Mouse (Mus musculus): ENCODE results near the gene 2310061I04Rik.

Gene 2310061I04Rik

GRCm38 (mm10) chr17:35870884-35871696 lies 26.1 kb downstream of the 2310061I04Rik start:
- in situ Hi-C loops (cut with MseI, MboI) = loop anchor here in 1 of 2 experiments (5.0 kb wide), 1 partner anchor 39 kb away; no protein-coding TSS in a partner anchor

DNA sequence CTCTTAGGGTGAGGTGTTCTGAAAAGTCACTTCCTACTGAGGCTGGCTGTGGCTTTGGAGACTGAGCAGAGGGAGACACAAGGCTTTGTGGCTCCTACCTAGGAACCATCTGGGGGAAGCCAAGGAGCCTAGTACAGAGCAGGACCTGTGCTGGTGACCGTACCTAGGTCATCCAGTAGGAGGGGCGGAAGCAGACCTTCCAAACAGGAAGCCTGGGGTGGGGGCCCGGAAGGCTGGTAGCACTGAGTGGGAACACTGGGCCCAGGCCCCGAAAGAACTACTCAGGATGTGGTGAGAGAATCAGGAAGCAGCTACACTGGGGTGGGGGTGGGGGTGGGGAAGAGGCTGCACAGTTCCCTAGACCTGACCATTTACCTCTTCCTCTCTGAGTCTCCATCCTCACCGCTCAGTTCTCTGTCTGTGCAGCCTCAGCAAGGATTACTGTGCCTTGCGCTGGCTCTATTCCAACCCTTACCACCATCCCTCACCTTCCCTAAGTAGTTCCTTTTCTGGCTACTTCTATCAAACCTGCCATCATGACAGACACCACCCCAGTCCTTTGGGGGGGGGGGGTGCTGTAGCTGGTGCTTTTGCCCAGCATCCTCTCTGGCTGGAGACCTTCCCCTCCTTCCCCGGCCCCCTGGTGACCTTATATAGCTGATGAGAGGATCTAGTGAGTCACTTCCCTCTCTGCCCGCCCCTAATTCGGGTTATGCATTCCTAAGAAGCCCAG lies 26.9 kb downstream of the 2310061I04Rik start:
- in situ Hi-C loops (cut with MseI, MboI) = loop anchor here in 1 of 2 experiments (5.0 kb wide), 1 partner anchor 38 kb away; no protein-coding TSS in a partner anchor

- in situ Hi-C loops (cut with MseI, MboI) = loop anchor here in 1 of 2 experiments (5.0 kb wide), 1 partner anchor 37 kb away; no protein-coding TSS in a partner anchor
Observed at GRCm38 (mm10) chr17:35869346-35870067, 27.7 kb downstream of the 2310061I04Rik start.

- in situ Hi-C loops (cut with MseI, MboI) = no loop called here
Observed at GRCm38 (mm10) chr17:35868961-35869345, 28.3 kb downstream of the 2310061I04Rik start.

GRCm38 (mm10) chr17:35868165-35868820 lies 28.9 kb downstream of the 2310061I04Rik start:
- in situ Hi-C loops (cut with MseI, MboI) = no loop called here

- in situ Hi-C loops (cut with MseI, MboI) = no loop called here
Observed at GRCm38 (mm10) chr17:35866911-35867890, 30.0 kb downstream of the 2310061I04Rik start.

DNA sequence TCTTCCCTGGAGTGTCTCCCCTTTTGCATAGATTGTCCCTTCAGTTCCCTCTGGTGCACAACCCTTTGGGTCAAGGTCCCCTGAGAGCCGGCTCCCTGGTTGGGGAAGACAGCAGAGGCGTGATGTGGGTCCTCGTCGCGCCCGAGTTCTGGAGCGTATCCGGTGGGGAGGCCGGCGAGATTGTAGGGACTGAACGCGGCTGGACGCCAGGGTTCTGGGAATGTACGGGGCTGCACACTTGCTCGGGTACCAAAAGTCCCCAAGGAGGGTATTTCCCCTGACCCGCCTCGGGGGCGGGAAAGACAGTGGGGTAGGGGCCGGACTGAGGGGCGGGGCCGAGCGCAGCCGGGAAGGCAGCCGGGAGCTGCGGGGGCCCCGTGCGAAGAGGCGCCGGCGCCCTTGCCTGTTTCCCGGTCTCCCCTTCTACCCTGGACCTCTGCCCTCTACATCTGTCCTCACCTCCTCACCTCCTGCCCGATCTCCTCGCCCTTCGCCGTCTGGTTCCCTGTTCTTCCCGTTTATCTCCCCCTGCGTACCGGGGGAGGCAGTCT lies 30.9 kb downstream of the 2310061I04Rik start:
- in situ Hi-C loops (cut with MseI, MboI) = no loop called here

- in situ Hi-C loops (cut with MseI, MboI) = no loop called here
Observed at GRCm38 (mm10) chr17:35865481-35866280, 31.6 kb downstream of the 2310061I04Rik start, which contains the start of gene Ppp1r18. Gene Ppp1r18 (plus strand): TSS chr17:35865593.

DNA sequence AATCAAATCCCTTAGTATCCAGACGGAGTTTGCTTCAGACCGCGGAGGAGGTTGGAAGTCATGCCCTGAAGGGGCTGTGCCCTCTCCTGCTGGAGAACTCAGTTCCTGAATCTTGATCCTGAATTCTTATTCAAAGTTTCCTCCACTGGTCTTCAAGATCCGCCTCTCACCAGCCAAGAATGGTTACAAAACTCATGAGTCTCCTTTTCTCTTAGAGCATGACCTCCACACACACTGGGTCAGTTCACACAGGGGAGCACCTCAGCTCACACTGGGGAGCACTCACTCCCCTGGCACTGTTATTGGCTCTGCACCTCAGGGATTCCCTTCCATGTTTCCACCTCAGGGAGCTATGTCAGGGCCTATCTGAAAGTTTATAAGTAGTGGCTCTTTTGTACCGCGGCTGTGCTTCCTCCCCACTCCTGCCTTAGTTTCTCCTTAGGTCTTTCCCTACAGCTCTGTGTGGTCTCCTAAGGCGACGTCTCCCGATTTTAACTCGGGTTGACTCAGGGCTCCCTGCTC lies 32.3 kb downstream of the 2310061I04Rik start:
- in situ Hi-C loops (cut with MseI, MboI) = no loop called here

DNA sequence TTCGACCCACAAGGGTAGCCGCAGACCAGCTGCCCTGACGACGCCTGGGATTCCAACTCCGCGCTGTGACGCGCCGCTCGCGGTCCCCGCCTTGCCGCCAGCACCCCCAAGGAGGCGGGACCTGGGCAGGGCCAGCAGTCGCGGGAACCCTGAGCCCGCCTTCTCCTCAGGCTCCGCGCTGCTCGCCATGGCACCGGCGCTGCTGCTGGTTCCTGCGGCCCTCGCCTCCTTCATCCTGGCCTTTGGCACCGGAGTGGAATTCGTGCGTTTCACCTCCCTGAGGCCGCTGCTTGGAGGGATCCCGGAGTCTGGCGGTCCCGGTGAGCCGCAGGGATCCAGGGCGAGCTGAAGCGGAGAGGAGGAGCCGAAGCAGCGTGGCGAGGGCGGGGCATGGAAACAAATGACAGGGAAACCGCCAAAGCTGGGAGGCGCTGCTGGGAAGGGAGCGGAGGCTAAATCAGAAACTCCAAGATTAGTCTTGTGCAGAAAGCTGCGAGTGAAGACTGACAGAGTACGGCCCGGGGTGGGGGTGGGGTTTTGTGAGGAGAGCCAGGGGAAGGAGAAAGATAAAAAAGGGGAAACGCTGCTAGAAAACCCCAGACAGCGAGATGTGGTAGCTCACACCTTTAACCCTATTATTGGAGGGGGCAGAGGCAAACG lies 35.9 kb downstream of the 2310061I04Rik start, which contains the start of gene Nrm:
Gene Nrm (plus strand): TSS at position 121 of the 660 bp plus-strand sequence.
- in situ Hi-C loops (cut with MseI, MboI) = no loop called here

GRCm38 (mm10) chr17:35860831-35861197 lies 36.4 kb downstream of the 2310061I04Rik start:
- in situ Hi-C loops (cut with MseI, MboI) = no loop called here

GRCm38 (mm10) chr17:35859835-35860234 lies 37.4 kb downstream of the 2310061I04Rik start:
- in situ Hi-C loops (cut with MseI, MboI) = no loop called here

DNA sequence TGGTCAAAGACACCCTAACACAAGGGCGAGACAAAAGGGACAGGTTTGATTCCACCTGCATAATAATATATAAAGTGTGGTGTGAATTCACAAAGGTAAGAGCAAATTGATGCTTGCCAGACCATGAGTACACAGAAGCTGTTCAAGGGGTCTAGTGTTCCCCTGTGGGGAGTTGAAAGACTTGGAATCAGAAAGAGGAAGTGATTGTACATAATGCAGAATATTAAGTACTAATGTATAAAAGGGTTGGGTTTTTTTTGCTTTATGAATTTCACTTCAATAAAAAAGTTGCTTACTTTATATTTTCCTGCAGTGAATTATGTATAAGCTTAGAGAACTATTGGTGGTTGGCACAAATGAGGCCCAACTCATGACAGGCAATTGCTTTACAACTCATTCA lies 37.9 kb downstream of the 2310061I04Rik start:
- in situ Hi-C loops (cut with MseI, MboI) = no loop called here

DNA sequence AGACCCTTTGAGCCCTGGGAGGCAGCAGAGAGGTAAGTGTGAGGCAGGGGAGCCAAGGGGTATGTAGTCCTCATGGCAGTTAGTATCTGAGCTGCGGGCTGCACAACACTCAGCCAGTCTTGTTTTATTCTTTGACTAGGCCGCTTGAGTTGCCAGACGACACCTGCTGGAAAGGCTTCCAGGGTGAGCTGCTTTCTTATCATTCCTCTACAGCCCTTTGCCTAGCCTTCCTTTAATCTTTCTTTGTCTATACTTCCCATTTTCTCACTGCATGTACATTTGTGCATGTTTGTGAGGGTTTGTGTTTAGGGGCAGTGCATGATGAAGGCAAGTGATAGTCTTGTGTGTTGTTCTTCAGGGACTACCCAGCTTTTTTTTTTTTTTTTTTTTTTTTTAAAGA lies 46.3 kb downstream of the 2310061I04Rik start:
- in situ Hi-C loops (cut with MseI, MboI) = no loop called here

GRCm38 (mm10) chr17:35848112-35848511 lies 49.1 kb downstream of the 2310061I04Rik start:
- in situ Hi-C loops (cut with MseI, MboI) = no loop called here

DNA sequence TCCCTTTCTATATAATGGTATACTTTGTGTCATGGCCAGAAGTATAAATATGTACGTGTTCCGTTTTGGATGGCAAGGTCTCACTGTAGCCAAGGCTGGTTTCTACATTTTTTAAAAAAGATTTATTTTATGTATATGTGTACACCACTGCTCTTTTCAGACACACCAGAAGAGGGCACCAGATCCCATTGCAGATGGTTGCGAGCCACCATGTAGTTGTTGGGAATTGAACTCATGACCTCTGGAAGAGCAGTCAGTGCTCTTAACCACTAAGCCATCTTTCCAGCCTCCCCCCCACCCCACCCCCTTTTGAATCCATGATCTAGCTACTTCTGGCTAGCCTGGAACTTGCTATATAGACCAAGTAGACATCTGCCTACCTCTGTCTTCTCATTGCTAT lies 53.7 kb downstream of the 2310061I04Rik start:
- in situ Hi-C loops (cut with MseI, MboI) = no loop called here
